Mouse (Mus musculus): ENCODE measurements at regions not wholly inside any gene's neighbourhood (a gene's known extent, or its start where the extent isn't known, plus 50 kb on each side); places are given as distances from the start of the nearest gene placed in this dataset.

DNA sequence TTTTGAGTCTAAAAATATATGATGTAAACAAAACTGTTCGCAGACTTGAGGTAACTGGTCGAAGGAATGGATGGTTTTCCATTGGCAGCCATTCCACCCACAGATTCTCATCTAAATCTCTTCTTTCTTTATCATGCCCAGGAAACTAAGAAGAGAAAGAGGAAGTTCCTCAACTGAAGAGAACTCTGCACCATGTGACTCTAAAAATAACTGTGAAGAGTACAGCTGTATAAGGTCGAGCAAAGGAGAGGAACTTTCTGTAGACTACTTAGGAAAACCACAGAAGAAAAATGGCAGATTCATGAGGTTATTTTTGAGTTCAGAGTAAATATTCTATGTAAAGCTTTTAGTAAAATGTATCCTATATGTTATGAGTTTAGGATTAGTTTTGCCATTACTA is 390.9 kb upstream of the Gm9747 start:
- TF ChIP-seq ZNF384 (IDR thresholded peaks at IDR 0.05; ENCODE audit: low read depth, low read length) (no peak), MAFK (IDR thresholded peaks at IDR 0.05; ENCODE audit: insufficient read depth, low read depth, low read length) (no peak), ZC3H11A (IDR thresholded peaks at IDR 0.05; ENCODE audit: borderline replicate concordance, low read depth, low read length) (no peak)
